Mouse (Mus musculus) cerebellum, adult 11 months (tissue): Measurements from ENCODE around the gene Gm10999.
"Not testable (repeated sequence)": the region's sequence is repeated elsewhere in the genome, so short reads cannot be mapped to it uniquely, and the experiment has no call there.

Experiments used
- DNase-seq: peaks from one replicate; pipeline ENCODE4 v3.0.0; 2022

The Gm10999 gene

GRCm38 (mm10) chr8:129131561-129131960, at the start of gene Gm10999:
Gm10999 (minus strand) TSS chr8:129131661.
- no peak for DNase-seq

GRCm38 (mm10) chr8:129133475-129133874, 2.0 kb upstream of the Gm10999 start:
- no peak for DNase-seq

GRCm38 (mm10) chr8:129115761-129116160, 15.7 kb downstream of the Gm10999 start:
- DNase-seq, result not testable (repeated sequence)
